Mouse (Mus musculus) stomach, postnatal 0 days (tissue): Measurements from ENCODE around the gene Bap1.

Experiments used
- CTCF ChIP-seq: IDR thresholded peaks from 2 replicates; pipeline ENCODE4 v1.5.1; 2016; ENCODE audit warnings: antibody characterized with exemption, low read depth, mild to moderate bottlenecking, moderate library complexity
- EP300 ChIP-seq: optimal IDR thresholded peaks from 2 replicates; pipeline ENCODE3; 2016; ENCODE audit warnings: antibody characterized with exemption

- TF ChIP-seq CTCF (no peak), EP300 (no peak)
Observed at GRCm38 (mm10) chr14:31216846-31217245, 34.4 kb upstream of the Bap1 start, which contains the start of gene Nisch.
